Mouse (Mus musculus): ENCODE data around the gene Prdm5.

DNA sequence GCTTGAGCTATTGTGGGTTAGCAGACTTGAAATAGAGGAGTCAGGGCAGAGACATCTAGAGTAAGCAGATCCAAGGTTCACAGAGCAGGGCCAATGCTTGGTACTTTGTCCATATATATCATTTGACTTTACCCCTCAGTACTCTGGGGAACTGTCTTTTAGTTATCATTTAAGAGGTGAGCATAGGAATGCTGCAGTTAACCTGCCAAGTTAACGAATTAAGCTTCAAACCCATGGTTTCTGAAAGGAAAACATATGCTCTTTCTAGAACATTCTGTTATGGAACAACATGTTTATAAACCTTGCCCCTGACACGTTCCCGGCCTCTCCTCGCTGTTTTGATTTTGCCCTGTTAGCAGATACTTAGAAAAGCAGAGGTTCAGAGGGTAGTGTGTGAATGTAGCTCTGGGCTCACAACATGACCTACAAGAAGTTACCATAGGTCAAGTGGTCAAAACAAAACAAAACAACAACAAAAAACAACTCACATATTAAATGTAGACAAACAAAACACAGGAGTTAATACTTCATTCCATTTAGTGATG is 973 bp downstream of the Prdm5 start:
- no peak for TF ChIP-seq GATA1 (IDR thresholded peaks at IDR 0.05; ENCODE audit: low read length)
- no peak for TF ChIP-seq TAL1 (IDR thresholded peaks at IDR 0.05; ENCODE audit: low read length)

Data from erythroblast, embryonic 14.5 days (primary cell).